Mouse (Mus musculus) cerebellum, postnatal 4 days (tissue): ENCODE measurements around the gene Atp5d.
"Not testable (repeated sequence)": the region's sequence is repeated elsewhere in the genome, so short reads cannot be mapped to it uniquely, and the experiment has no call there.

Experiments used
- DNase-seq, 2 experiments: peaks; one replicate each; pipeline ENCODE4 v3.0.0; 2022; ENCODE audit warnings: low spot score in 2 of 2, mixed read lengths in 1 of 2

Gene Atp5d

GRCm38 (mm10) chr10:80165392-80166128 is 27.1 kb downstream of the Atp5d start, which contains the start of gene Cirbp:
Gene Cirbp (plus strand): TSS chr10:80165985.
- no peak for DNase-seq

DNA sequence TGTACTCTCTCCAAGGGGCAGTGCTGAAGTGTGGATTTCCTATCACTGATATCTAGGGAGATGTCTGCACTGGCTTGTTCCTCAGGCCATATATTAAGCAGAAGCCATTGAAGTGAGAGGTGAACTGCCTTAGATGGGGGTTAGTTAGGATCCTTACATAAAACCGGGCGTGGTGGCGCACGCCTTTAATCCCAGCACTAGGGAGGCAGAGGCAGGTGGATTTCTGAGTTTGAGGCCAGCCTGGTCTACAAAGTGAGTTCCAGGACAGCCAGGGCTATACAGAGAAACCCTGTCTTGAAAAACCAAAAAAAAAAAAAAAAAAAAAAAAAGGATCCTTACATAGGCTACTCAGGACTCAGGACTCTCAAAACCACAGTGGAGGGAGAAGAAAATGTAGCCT is 27.7 kb downstream of the Atp5d start:
- not testable (repeated sequence) for DNase-seq

GRCm38 (mm10) chr10:80167460-80168037 is 29.1 kb downstream of the Atp5d start:
- DNase-seq, result peak; percentile 99

- peak; percentile 92 to 93 for DNase-seq
Measured at GRCm38 (mm10) chr10:80168038-80168661, 29.7 kb downstream of the Atp5d start.

GRCm38 (mm10) chr10:80169070-80169469 is 30.6 kb downstream of the Atp5d start:
- no peak for DNase-seq

GRCm38 (mm10) chr10:80169651-80170050 is 31.2 kb downstream of the Atp5d start:
- DNase-seq, result no peak

DNA sequence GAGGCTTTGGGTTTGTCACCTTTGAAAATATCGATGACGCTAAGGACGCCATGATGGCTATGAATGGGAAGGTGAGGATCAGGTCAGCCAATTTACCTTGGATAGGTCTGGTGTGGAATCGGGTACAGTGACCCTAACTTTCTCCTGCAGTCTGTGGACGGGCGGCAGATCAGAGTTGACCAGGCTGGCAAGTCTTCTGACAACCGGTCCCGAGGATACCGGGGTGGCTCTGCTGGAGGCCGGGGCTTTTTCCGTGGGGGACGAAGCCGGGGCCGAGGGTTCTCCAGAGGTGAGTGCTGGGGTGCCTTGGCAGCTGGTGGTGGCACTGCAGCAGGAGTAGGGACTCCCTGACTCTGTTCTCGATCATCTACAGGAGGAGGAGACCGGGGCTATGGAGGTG is 31.6 kb downstream of the Atp5d start:
- no peak for DNase-seq

GRCm38 (mm10) chr10:80170601-80171021 is 32.2 kb downstream of the Atp5d start:
- no peak for DNase-seq

DNA sequence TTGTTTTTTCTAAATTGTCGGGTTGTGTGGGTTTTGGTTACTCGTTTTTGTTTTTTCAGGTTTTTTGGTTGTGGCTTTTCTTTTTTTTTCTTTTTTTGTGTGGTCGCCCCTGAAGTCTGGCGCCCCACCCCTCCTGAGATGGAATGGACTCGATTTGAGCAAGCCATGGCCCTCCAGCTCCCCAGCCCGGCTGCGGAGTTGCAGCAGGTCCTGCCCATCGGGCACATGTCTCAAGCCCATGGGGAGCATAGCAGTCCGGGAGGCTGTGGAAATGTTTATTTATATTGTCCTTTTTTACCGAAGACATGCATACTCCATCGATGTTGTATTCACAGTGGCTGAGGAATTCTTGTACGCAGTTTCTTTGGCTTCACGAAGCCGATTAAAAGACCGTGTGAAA is 32.8 kb downstream of the Atp5d start:
- DNase-seq, result no peak

DNA sequence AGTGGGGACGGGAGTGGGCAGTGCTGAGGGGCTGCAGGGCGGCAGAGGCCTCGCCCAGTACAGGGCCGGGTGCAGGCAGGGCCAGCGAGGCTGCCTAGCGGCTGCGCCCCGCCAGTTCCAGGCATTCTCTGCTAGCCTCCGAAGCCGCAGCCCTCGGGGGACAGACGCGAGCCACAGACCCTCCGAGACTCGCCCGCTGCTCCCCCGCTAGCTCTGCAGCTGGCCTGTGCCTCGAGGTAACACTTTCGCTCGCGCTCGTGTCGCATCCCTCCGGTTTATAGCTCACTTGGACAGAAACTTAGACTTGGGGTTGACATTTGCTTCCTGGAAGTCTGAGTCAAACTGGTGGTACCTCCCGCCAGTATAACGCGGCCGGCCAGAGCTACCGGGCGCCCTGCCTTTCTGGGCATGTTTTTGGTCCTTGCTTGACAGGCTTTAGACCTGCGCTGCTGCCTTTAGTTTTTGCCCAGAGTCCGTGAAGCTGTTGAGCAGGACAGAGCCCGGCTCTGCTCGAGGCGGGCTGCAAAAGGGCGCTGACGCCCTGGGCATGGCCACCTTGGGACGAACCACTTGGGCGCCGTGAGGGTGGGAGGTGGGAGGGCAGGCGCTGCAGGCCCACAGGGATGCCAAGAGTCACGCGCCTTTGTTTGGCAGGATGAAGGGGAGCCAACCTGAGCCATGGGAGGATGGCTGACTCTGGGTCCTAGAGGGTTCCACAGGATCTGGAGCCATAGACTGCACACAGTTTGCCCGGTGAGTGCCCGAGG is 33.5 kb downstream of the Atp5d start:
- no peak for DNase-seq

DNA sequence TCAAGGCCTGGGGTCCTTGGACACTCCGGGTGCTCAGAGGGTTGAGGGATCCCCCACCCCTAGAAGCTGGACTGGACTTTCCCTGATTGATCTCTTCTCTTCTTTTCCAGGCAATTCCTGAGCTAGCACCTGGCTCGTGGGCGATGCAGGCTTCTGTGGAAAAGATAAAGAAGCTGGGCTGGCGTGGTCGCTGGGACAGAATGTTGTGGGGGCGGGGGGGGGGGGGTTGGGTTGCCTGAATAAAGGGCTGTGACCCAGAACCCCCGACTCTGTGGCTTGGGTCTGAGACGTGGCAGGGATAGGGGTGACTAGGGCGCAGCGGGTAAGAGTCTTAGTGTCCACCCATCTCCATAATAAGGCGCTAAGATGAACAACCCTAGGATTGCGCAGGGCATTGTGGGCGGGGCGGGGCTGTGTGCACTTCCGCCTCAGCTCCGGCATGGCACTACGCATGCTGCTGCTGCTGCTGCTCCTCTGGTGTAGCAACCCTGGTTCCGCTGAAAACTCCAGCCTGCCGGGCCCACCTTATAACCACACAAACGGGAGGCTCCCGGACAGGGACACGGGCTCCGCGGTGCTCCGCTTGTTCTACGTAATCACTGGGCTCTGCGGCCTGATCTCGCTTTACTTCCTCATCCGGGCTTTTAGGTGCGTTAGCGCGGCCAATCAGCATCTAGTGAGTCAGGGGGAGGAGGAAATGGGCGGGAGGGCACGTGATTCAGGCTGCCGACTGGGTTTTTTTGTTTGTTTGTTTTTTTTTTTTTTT is 34.3 kb downstream of the Atp5d start, which contains the start of gene 1600002K03Rik:
Gene 1600002K03Rik (plus strand): TSS at position 418 of the 766 bp plus-strand sequence.
- peak in 1 of 2 experiments; percentile 79 for DNase-seq

- no peak for DNase-seq
Measured at GRCm38 (mm10) chr10:80173358-80173757, 34.9 kb downstream of the Atp5d start.

- DNase-seq, result no peak
Measured at GRCm38 (mm10) chr10:80173955-80174640, 35.7 kb downstream of the Atp5d start.

GRCm38 (mm10) chr10:80174705-80175104 is 36.3 kb downstream of the Atp5d start:
- no peak for DNase-seq

DNA sequence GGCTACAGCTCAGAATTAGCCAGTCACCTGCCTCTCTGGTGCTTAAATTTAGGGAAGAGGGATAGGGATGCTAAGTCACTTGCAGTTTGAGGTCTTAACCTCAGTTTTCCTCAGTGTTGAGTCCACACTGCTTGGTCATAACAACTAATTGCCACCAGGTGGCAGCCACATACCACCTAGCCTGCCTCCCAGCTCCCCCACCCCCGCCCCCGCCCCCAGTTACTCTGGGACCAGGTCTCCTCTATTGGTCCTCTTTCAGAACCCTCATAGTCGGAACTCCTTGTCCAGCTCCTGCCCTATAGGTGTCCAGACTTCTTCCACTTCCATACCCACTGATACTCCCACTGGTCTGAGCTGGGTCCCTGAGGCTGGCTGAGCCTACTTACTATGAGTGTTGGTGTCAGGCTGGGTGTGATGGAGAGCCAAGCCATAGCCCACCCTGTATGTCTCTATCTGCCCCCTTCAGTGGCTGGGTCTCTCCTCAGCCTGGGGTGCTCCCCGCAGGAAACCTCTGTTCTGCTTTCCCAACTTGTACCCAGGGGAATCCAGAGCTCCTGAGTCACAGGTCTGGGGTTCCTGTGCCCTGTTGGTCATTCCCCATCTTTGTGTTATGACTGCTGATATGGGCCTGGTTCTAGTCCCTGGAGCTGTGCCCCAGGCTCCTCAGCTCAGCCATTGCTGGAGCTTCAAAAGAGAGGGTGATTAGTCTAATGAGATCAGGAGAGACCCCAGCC is 37.3 kb downstream of the Atp5d start:
- DNase-seq, result no peak

DNA sequence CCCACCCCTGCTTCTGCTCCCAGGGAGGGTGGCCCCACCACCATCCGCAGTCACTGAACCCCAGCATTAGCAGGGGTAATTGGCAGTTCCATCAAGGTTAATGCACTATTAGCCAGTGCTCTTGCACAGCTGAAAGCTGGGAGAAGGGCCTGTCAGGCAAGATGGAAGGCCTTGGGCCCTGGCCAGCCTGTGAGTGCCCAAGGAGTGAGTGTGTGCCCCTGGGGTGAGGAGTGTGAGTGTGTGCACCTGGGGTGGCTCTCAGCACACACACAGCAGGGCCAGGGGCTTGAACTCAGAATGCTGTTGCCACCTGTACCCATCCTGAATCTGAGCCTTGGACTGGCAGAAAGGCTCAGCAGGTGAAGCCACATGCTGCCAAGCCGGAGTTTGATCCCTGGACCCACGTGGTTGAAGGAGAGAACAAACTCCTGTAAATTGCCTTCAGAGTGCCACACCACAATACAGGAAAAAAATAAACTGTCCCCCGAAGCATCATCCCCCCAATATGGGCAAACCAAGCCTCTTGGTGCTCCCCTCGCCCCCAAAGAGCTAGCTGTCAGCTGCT is 37.9 kb downstream of the Atp5d start:
- no peak for DNase-seq

- DNase-seq, result no peak
Measured at GRCm38 (mm10) chr10:80177441-80178279, 39.2 kb downstream of the Atp5d start.
